Mouse (Mus musculus): Measurements from ENCODE around the gene Pspn.

Pspn gene

GRCm38 (mm10) chr17:56995046-56995445, 4.8 kb downstream of the Pspn start:
- DNase-seq, result no peak

GRCm38 (mm10) chr17:56990966-56991365, 8.9 kb downstream of the Pspn start:
- DNase-seq, result no peak

GRCm38 (mm10) chr17:56990115-56990746, 9.6 kb downstream of the Pspn start, which contains the start of gene Clpp:
Gene Clpp, plus strand, starts transcription at chr17:56990305.
- peak; percentile 94 to 99 for DNase-seq

GRCm38 (mm10) chr17:56989467-56990114, 10.2 kb downstream of the Pspn start:
- peak in 1 of 2 experiments; percentile 87 for DNase-seq

GRCm38 (mm10) chr17:56988921-56989430, 10.8 kb downstream of the Pspn start:
- no peak for DNase-seq

- DNase-seq, result no peak
Measured at GRCm38 (mm10) chr17:56988441-56988840, 11.4 kb downstream of the Pspn start.

- DNase-seq, result no peak
Measured at GRCm38 (mm10) chr17:56986105-56986805, 13.6 kb downstream of the Pspn start.

- no peak for DNase-seq
Measured at GRCm38 (mm10) chr17:56985656-56986055, 14.2 kb downstream of the Pspn start.

- no peak for DNase-seq
Measured at GRCm38 (mm10) chr17:56984886-56985285, 14.9 kb downstream of the Pspn start.

- DNase-seq, result no peak
Measured at GRCm38 (mm10) chr17:56982013-56982412, 17.8 kb downstream of the Pspn start, which contains the start of gene Acer1. Gene Acer1, minus strand, starts transcription at chr17:56982126.

GRCm38 (mm10) chr17:56981049-56981448, 18.8 kb downstream of the Pspn start:
- no peak for DNase-seq

- no peak for DNase-seq
Measured at GRCm38 (mm10) chr17:56979524-56979923, 20.3 kb downstream of the Pspn start.

- no peak for DNase-seq
Measured at GRCm38 (mm10) chr17:56976531-56977390, 23.1 kb downstream of the Pspn start.

GRCm38 (mm10) chr17:56975391-56975790, 24.4 kb downstream of the Pspn start:
- no peak for DNase-seq

GRCm38 (mm10) chr17:56974708-56975240, 25.0 kb downstream of the Pspn start:
- DNase-seq, result no peak

GRCm38 (mm10) chr17:56973956-56974707, 25.7 kb downstream of the Pspn start:
- no peak for DNase-seq

- no peak for DNase-seq
Measured at GRCm38 (mm10) chr17:56970081-56970480, 29.7 kb downstream of the Pspn start.

- no peak for DNase-seq
Measured at GRCm38 (mm10) chr17:56969321-56969720, 30.5 kb downstream of the Pspn start.

- DNase-seq, result no peak
Measured at GRCm38 (mm10) chr17:56963646-56964045, 36.2 kb downstream of the Pspn start.

- DNase-seq, result no peak
Measured at GRCm38 (mm10) chr17:56962642-56963405, 37.0 kb downstream of the Pspn start.

GRCm38 (mm10) chr17:56961880-56962279, 37.9 kb downstream of the Pspn start:
- DNase-seq, result no peak
